Mouse (Mus musculus) c-Kit-positive CD71-negative TER-119-negative erythroid progenitor cells, embryonic 14.5 days (primary cell): ENCODE results near the gene Dcun1d2.

ENCODE experiments used
- DNase-seq: peaks from one replicate; pipeline ENCODE4 v3.0.0-alpha.2; 2013; ENCODE audit warnings: low read depth

Dcun1d2 gene

GRCm38 (mm10) chr8:13254019-13254418, 33.9 kb downstream of the Dcun1d2 start, which contains the start of gene Adprhl1:
Gene Adprhl1 (minus strand): TSS chr8:13254162.
- DNase-seq, result peak; percentile 49

- no peak for DNase-seq
Observed at GRCm38 (mm10) chr8:13253413-13253812, 34.5 kb downstream of the Dcun1d2 start.

DNA sequence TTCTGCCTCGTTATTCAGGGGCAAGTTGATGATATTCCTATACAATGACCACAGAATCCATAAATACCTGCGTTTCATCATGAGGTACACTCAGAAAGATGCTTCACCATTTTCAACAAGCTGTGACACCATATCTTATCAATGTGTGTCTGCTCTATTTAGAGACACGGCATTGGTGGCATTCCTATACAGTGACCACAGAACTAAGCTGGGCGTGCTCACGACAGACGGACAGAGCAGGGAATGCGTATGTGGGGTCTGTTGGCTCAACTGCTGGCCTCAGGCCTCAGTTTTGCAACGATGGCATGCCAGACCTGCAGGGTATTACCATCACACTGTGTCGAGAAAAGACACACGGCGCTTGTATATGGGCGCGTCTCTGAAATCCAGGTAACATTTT, 35.1 kb downstream of the Dcun1d2 start:
- DNase-seq, result no peak

GRCm38 (mm10) chr8:13244343-13244880, 43.5 kb downstream of the Dcun1d2 start:
- no peak for DNase-seq

- no peak for DNase-seq
Observed at GRCm38 (mm10) chr8:13242985-13243870, 44.7 kb downstream of the Dcun1d2 start.

- no peak for DNase-seq
Observed at GRCm38 (mm10) chr8:13240691-13241090, 47.2 kb downstream of the Dcun1d2 start.

- no peak for DNase-seq
Observed at GRCm38 (mm10) chr8:13240055-13240454, 47.9 kb downstream of the Dcun1d2 start.

DNA sequence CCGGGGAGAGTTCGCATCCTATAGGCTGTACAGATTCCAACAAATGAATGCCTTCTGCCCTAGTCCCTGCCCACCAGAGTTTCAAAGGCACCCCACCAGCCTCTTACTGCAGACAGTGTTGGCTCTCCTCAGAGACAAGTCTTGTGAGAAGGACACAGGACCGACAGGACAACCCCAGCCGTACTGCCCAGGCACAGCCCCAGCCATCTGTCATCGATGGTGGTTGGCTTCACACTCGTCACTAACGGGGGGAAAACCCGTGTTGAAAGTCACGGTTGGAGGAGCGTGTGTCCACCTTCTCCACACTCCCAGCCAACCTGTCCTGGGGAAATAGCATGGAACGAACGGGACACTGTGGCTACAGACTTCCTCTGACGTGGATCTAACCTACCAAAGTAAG, 53.1 kb downstream of the Dcun1d2 start:
- no peak for DNase-seq

- no peak for DNase-seq
Observed at GRCm38 (mm10) chr8:13230471-13230870, 57.5 kb downstream of the Dcun1d2 start.

- no peak for DNase-seq
Observed at GRCm38 (mm10) chr8:13229802-13230201, 58.1 kb downstream of the Dcun1d2 start.

DNA sequence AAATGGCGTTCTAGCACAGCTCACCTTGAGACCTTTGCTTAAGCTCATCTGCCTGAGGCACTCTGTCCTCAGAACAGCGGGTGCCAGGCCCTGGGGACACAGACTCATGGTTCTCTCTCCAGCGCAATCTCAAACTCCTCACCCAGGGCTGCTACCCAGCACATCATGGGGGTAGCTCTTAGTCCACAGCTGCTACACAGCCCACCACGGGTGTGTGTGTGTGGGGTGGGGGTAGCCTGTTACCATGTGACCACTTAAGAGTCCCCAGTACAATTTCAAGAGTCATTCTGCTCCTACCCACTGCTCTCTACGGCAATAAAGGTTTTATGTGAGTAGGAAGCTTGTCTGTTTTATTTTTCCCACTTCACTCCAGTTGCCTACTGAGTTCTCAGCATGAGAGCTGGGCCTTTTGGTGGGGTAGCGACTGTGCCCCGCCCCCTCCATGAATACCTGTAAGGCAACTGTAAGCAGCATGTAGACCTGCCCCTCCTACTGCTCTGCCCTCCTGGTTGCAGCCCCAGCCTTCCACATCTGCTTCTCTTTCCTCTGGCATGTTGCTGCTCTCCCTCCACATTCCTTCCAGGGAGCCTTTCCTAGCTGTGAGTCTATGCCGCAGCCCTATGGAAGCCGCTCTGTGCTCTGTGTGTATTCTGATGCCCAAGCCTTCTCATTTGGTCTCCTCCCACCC, 58.9 kb downstream of the Dcun1d2 start:
- DNase-seq, result no peak

- no peak for DNase-seq
Observed at GRCm38 (mm10) chr8:13227184-13227583, 60.7 kb downstream of the Dcun1d2 start.

DNA sequence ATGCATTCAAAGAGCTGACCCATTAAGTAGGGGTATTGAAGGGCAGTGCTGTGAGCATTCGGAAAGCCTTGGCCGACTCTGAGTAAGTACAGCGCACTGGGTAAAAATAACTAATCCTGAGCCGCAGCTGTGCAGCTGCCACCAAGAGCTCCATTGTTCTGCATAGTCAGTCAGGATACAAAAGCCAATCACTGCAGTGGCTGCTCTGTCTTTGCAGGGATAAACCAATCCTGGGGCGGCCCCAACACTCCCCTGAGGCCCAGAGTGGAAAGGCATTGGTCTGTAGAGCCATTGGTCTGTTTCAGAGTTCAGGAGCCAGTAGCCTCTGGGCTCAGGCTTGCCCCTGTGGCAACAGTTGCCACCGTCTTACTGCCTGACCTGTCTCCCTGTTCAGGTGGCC, 61.6 kb downstream of the Dcun1d2 start:
- no peak for DNase-seq

DNA sequence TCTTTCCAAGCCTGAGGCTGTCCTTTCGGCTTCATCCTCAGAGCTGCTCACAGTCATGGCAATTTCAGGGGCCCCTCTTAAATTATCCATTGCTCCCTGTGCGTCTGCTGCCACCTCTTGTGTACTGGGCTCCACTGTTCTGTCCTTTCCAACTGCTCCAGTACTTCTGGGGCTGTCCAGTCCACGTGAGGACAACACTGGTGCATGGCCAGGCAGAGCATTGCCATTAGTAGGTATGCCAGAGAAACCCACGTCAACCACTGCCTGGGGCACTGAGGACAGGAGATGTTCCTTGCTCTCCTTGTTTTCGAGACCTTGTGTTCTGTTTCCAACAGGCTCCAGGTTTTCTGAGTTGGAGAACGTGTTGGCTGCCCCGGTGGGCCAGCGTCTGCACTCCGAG, 63.5 kb downstream of the Dcun1d2 start:
- no peak for DNase-seq

DNA sequence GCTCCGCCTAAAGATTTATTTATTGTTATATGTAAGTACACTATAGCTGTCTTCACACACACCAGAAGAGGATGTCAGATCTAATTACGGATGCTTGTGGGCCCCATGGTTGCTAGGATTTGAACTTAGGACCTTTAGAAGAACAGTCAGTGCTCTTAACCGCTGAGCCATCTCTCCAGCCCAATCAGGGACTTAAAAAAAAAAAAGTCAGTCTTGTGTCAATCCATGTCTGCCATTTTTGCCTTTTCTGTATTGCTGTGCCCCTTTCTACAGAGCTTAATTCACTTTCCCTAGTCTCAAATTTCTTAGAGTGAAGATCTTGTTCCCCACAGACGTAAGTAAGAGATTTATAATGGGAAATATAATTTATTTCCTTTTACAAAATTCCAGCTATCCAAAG, 69.5 kb downstream of the Dcun1d2 start:
- no peak for DNase-seq

- no peak for DNase-seq
Observed at GRCm38 (mm10) chr8:13217986-13218385, 69.9 kb downstream of the Dcun1d2 start.

DNA sequence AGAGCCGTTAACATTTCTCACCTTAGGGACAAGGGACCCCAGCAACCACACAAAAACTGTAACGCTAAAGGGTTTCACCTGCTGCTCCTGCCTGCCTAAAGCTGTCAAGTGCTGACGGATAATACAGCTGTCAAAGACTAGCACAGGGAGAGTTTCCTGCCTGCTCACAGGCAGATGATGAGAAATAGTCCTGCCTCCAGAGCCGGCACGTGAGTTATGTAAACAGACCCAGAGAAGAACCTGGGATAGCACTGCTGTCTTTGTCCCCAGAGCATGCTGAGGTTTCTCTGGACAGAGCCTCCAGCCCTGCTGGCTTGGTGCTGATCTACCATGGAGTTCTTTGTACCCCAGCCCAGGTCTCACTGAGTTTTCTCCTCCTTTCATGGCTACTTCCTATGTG, 70.8 kb downstream of the Dcun1d2 start:
- no peak for DNase-seq

DNA sequence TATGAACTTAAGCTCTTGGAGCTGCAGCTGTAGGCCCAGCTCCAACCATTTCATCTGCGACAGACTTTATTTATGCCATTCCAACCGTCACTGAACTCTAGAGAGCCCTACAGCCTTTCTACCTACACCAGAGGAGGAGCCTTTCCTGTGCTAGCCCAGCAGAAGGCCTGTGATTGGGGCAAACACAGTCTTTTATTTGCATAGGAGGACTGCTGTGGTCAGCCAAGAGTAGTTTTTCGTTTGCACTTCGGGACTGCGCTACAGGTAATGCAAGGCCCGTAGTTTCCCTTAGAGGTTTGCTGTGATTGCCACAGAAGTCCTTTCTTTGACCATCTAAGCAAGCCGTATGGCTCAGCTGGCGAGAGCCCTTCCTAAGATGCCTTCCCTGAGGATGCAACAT, 71.5 kb downstream of the Dcun1d2 start:
- DNase-seq, result no peak

DNA sequence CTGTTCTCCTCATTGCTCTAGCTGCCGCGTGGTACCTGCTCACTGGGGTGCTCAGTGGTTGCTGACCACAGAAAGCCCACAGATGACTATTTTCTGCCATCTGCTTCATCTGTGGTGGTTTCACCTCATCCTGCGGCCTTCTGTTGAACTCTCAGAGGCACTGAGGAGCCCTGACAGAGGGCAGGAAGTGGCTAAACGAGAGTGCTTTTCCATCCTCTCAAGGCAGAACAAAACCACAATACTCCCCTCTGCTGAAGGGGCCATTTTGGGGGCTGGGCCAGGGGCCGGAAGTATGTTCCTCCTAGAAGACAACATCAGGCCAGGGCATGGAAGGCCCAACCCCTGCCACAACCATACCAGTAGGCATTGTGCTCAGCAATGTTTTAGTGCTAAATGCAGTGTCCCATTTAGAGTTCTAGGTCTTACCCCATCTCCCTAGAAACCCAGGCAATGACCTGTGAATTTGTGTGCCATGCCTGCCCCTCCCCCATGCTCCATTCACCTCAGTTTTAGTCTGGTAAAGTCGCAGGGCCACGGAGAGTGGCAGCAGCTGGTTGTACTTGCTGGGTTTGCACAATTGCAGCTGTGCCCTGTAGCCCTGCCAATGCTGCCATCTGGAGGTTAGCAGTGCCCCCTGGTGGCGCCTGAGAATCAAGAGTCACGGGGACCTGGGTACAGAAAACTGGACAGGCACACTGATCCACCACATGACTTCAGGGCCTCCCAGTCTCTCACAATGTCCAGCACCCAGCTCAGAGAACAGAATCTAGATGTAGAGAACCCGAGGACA, 74.3 kb downstream of the Dcun1d2 start:
- peak; percentile 83 for DNase-seq

- DNase-seq, result no peak
Observed at GRCm38 (mm10) chr8:13209770-13210169, 78.2 kb downstream of the Dcun1d2 start.

DNA sequence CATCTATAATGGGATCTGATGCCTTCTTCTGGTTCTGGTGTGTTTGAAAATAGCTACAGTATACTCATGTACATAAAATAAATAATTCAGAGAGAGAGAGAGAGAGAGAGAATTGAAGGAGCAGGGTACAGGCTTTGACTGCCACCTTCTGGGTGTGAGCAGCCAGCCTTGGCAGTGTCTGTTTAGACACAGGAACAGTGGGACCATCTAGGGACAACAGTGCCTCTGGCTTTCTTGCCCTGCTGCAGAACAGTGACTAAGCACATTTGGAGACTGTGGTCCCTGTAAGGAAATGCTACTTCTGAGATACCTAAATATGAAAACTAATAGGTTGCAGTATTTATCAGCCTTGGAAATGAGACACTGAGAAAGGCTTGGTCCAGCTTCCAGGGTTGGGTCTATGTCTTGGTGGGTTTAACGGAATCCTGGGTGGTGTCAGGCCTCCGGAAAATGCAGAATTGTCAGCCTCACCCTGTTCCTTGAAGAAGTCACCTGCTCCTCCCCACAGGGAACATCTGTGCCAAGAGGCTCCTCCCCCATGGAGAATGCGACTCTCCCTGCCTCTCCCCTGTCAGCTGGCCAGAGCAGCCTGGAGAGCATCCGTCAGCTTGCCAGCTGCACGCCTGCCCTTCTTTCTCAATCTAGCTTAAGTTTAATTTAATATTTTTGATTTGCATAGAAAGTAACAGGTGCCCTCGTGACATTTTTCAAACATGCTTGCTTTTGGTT, 79.1 kb downstream of the Dcun1d2 start:
- no peak for DNase-seq

DNA sequence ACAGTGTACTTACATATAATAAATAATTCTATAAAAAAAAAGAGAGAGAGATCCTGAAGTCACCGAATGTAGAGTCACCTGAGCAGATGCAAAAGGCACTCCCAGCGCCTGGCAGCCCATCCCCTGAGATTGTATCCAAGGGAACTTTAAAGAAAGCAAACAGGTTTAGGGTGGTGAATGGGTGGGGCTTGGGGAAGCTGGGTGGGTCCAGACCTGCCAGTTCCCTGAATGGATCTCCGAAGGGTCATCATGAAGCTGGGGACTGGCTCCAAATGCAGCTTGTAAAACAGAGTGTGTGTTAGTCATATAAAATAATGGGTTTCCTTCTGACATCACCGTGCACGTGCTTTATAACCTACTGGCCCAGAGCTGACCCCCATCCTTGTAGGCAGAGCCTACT, 81.6 kb downstream of the Dcun1d2 start:
- no peak for DNase-seq
